Comparison of ENCODE assay signal across 15 mouse cellular contexts in genomic region chr16:85150902-85151301, GRCm38 (mm10). TPM values are rescaled to one million over a fixed set of nuclear protein-coding genes. Genes with fewer than 3 reads are reported as not detected.
DNase-seq lines count a peak whose midpoint lies in the region.
"Had no signal": no experiment of that assay in that cellular context is flagged by ENCODE, and none has a peak within 500 bp of the region (broad histone marks: within the 10 kb centered on the region; RNA-seq: fewer than 3 reads in every experiment).

No protein-coding gene starts in this region.

- WGBS in heart, embryonic 10.5 days: 40% methylated on average over 9 of the region's 9 CpGs

- DNase-seq in adrenal gland, postnatal 14 days: peak; percentile 26
- no peak for DNase-seq in adrenal gland, adult 2 months
- DNase-seq in heart, embryonic 10.5 days (ENCODE audit: low spot score): no peak
- DNase-seq in heart, adult 18-20 months: no peak
- peak; percentile 43 for DNase-seq in kidney, postnatal 10 days
- no peak for DNase-seq in kidney, adult 18-20 months
- DNase-seq in MN1 (ENCODE audit: low spot score): peak; percentile 33
- DNase-seq in left cerebral cortex, adult 8-10 months (ENCODE audit: low spot score in 2 of 2): no peak
- DNase-seq: gastrocnemius, postnatal 10 days; thymus, adult 18-20 months had no signal

- H3K4me3 ChIP-seq in heart, embryonic 10.5 days: no peak overlapping the region
- H3K4me3 ChIP-seq: hindbrain, embryonic 13.5 days; intestine, embryonic 15.5 days; left cerebral cortex, adult 2 months; limb, embryonic 12.5 days; liver, embryonic 15.5 days had no signal

- H3K27ac ChIP-seq in heart, embryonic 10.5 days: peak overlapping the region; percentile 59; the same call in 1 of the 2 replicates
- H3K27ac ChIP-seq: intestine, embryonic 15.5 days; limb, embryonic 12.5 days; liver, embryonic 15.5 days had no signal

- peaks cover 62% of the 10 kb centered on the region for H3K4me1 ChIP-seq in heart, embryonic 10.5 days

- no peaks in the 10 kb centered on the region for H3K36me3 ChIP-seq in heart, embryonic 10.5 days
- H3K36me3 ChIP-seq: intestine, embryonic 15.5 days; liver, embryonic 15.5 days had no signal

- no peaks in the 10 kb centered on the region for H3K9me3 ChIP-seq in heart, embryonic 10.5 days
- H3K9me3 ChIP-seq: hindbrain, embryonic 13.5 days; intestine, embryonic 15.5 days; limb, embryonic 12.5 days; liver, embryonic 15.5 days had no signal

- H3K27me3 ChIP-seq in heart, embryonic 10.5 days (ENCODE audit: insufficient read depth, poor library complexity, severe bottlenecking): no peaks in the 10 kb centered on the region
- H3K27me3 ChIP-seq: hindbrain, embryonic 13.5 days; intestine, embryonic 15.5 days; limb, embryonic 12.5 days; liver, embryonic 15.5 days had no signal

RNA-seq across cellular contexts. Expression of gene App, which starts 22.7 kb away (rescaled TPM):
- 299 and 320 TPM in 2 replicates for total RNA-seq in adrenal gland, postnatal 14 days (2021)
- 100 to 1,000 TPM; 361 to 386 TPM for total RNA-seq in adrenal gland, adult 2 months (2021)
- polyA plus RNA-seq in adrenal gland, adult 2 months (2012; rRNA removed): 229 and 254 TPM in 2 replicates
- 144 and 151 TPM in 2 replicates for polyA plus RNA-seq in heart, embryonic 10.5 days (2016; fragmentation: Nextera tagmentation; extraction: Ambion mirVana)
- total RNA-seq in heart, adult 18-20 months (2021): 100 to 1,000 TPM; 132 to 140 TPM
- 1,000 to 10,000 TPM; 1,370 to 1,422 (median 1,398) TPM for total RNA-seq in left cerebral cortex, adult 8-10 months (2022)

Comparison
In these comparisons a context has a peak if more than half of its experiments do, and no peak if none do; other contexts are left out.
1. DNase-seq: peak in adrenal gland, postnatal 14 days (single experiment), kidney, postnatal 10 days (single experiment) and MN1 (single experiment); none in adrenal gland, adult 2 months (single experiment), heart, embryonic 10.5 days (single experiment), heart, adult 18-20 months (0 of 2), kidney, adult 18-20 months (single experiment) and left cerebral cortex, adult 8-10 months (0 of 2).